Mouse (Mus musculus) forebrain, embryonic 14.5 days (tissue): Measurements from ENCODE around the gene Ambra1. TPM values are rescaled to one million over a fixed set of nuclear protein-coding genes. Genes with fewer than 3 reads are reported as not detected.
A peak's percentile ranks its signal among the peaks of the same experiment; 100 is the strongest.

Experiments used
- ATAC-seq: fragments of 200-750 bp; cut with Nextera tagmentation; 2 replicates; pipeline ENCODE4 v1.8.0; 2017; ENCODE audit warnings: mild to moderate bottlenecking, moderate library complexity
- DNase-seq: peaks from one replicate; pipeline ENCODE4 v3.0.0-alpha.2; 2015; ENCODE audit warnings: low spot score
- H3K27ac ChIP-seq: fragments of 300-500 bp; sonication (generic); 2 replicates; pipeline ENCODE4 v1.5.1; 2014; ENCODE audit warnings: low read depth, mild to moderate bottlenecking, control low read depth, low read length, moderate library complexity
- H3K27me3 ChIP-seq: fragments of 300-500 bp; sonication (generic); replicated peaks from 2 replicates; pipeline ENCODE4 v1.6.1; 2014; ENCODE audit warnings: low read length, control low read depth, mixed read lengths; ENCODE audit not compliant: control insufficient read depth, insufficient read depth
- H3K36me3 ChIP-seq: fragments of 300-500 bp; sonication (generic); 2 replicates; pipeline ENCODE4 v1.6.1; 2014; ENCODE audit warnings: low read length, control low read depth; ENCODE audit not compliant: control insufficient read depth, insufficient read depth
- H3K4me1 ChIP-seq: fragments of 300-500 bp; sonication (generic); 2 replicates; pipeline ENCODE4 v1.6.1; 2014; ENCODE audit warnings: antibody characterized with exemption, low read length, control low read depth; ENCODE audit not compliant: control insufficient read depth, insufficient read depth
- H3K4me2 ChIP-seq: fragments of 300-500 bp; sonication (generic); 2 replicates; pipeline ENCODE4 v1.6.1; 2014; ENCODE audit warnings: mild to moderate bottlenecking, control low read depth, low read length
- H3K4me3 ChIP-seq: fragments of 300-500 bp; sonication (generic); 2 replicates; pipeline ENCODE4 v1.5.1; 2014; ENCODE audit warnings: low read depth, low read length, control low read depth
- H3K9ac ChIP-seq: fragments of 300-500 bp; sonication (generic); 2 replicates; pipeline ENCODE4 v1.6.1; 2014; ENCODE audit warnings: mild to moderate bottlenecking, low read length, control low read depth, moderate library complexity
- H3K9me3 ChIP-seq: fragments of 300-500 bp; sonication (generic); replicated peaks from 2 replicates; pipeline ENCODE4 v1.6.1; 2016; ENCODE audit warnings: low read length, control low read depth, mixed read lengths; ENCODE audit not compliant: control insufficient read depth
- WGBS: fragments of 180-500 bp; shearing (Covaris S2); extraction: QIAGEN DNeasy Blood & Tissue Kit; methylation state at CpG from one replicate; pipeline ENCODE4 v1.1.7; 2014; 5-methylcytosine and 5-hydroxymethylcytosine counted together
- polyA plus RNA-seq: library from polyadenylated mRNA; unstranded; fragments of >200 nt; fragmentation: Nextera tagmentation; extraction: Ambion mirVana; gene quantifications from 2 replicates; pipeline ENCODE4 v1.2.1, GENCODE M21; 2014

The Ambra1 gene
- polyA plus RNA-seq, 1 experiment from 2014 or later, result 14.8 TPM

DNA sequence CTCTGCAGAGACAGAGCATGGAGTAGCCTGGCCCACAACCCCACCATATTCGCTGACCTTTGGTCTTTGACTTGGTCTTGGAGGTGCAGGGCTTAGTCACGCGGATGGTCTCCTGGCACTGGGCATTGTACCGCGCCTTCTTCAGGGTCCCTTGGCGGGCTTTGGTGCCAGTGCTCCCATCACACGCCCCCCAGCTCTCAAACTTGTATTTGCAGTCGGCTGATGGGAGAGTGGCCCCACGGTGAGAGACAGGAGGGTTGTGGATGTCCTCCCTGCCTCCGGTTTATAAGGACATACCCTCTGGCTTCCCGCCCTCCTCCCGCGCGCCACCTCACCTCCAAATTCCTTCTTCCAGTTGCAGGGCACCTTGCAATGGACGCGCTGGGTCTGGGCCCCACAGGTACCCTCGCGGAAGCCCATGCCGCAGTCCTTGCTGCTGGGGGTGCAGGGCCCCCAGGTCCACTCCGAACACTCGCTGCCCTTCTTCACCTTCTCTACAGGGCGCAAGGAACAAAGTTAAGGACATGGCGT lies 200.9 kb downstream of the Ambra1 start:
- Histone ChIP-seq H3K27ac (peak overlapping the region; percentile 90), H3K4me3 (peak overlapping the region; percentile 42), H3K4me2 (peak overlapping the region; percentile 81), H3K9me3 (no peaks in the 10 kb centered on the region), H3K27me3 (no peaks in the 10 kb centered on the region), H3K36me3 (peaks cover 8% of the 10 kb centered on the region; the same call in 1 of the 2 replicates), H3K9ac (peak overlapping the region; percentile 93), H3K4me1 (peaks cover 14% of the 10 kb centered on the region)
- under 1% methylated on average over 23 of the region's 23 CpGs for WGBS
- ATAC-seq, result peak; percentile 3; the same call in 1 of the 2 replicates
- no peak for DNase-seq

DNA sequence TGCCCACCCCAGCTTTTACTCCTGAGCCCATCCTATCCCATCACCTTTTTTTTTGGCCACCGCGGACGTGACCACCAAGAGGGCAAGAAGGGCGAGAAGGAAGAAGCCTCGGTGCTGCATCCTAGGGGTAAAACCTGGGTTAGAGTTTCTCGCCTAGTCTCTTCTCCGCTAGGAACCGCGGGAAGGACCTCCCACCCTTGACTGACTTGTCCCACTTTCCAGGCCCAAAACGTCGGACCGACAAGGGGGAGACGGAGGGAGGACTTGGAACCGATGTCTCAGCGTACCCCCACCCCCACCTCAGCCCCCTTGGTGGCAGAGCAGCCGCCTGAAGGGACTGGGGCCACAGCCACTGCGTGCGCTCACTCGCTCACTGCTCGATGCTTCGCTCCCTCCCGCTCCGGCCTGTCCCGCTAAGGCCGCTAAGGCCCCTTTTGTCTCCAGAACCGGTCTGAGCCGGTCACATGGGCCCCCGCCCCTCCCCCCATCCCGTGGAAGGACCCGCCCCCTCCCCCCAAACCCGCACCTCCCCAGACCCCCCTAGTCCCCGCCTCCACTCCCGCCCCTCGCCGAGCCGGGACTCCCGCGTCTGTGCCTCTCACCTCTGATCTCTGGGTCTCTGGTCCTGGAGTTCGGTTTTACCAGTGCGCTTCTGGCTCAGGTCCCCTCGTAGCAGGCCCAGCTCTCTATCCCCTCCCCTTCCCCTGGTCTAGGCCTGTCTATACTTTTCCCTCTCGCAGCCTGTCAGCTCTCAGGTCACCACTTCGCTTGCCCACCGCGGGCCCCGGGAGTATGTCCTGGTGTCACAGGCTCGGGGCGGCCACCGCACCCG lies 201.6 kb downstream of the Ambra1 start:
- Histone ChIP-seq H3K27me3 (no peaks in the 10 kb centered on the region), H3K36me3 (peaks cover 15% of the 10 kb centered on the region), H3K9ac (peak overlapping the region; percentile 93), H3K9me3 (no peaks in the 10 kb centered on the region), H3K4me1 (peaks cover 14% of the 10 kb centered on the region), H3K4me3 (peak overlapping the region; percentile 42), H3K27ac (peak overlapping the region; percentile 90), H3K4me2 (peak overlapping the region; percentile 81)
- ATAC-seq (peak; percentile 75), DNase-seq (peak; percentile 86)
- under 1% methylated on average over 49 of the region's 50 CpGs for WGBS

DNA sequence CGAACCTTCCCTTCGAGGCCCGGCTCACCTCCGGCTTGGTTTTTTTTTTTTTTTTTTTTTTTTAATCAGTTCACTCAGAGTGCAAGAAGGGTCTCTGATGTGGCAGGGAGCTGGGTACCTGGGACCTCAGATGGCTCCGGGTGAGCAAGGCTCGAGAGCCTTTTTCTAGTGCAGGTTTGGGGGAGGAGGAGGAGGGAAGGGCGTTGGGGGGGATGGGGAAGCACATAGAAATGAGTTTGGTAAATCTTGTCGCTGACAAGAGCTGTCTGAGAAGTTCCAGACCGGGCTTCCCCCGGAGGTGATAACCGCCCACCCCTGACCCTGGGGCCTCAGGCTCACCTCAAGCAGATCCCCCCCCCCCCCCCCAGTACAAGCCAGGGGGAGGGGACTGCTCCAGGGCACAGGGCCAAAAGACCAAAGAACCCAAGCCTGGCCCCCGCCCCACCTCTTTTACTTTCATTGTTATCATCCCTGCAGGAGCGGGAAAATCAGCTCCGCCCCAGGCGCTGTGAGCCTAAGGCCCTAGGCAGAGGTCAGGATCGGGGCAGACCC lies 202.3 kb downstream of the Ambra1 start, which contains the start of gene Mdk:
TSS of gene Mdk (minus strand) at position 138 of the 552 bp plus-strand sequence.
- ATAC-seq (peak; percentile 3; the same call in 1 of the 2 replicates), DNase-seq (no peak)
- peaks cover 22% of the 10 kb centered on the region for H3K36me3 ChIP-seq
- H3K9ac ChIP-seq, result peak within 1 kb of the TSS; percentile 93
- no peaks in the 10 kb centered on the region for H3K27me3 ChIP-seq
- 2% methylated on average over 16 of the region's 16 CpGs for WGBS
- H3K4me2 ChIP-seq, result peak within 1 kb of the TSS; percentile 81
- peak within 1 kb of the TSS; percentile 90 for H3K27ac ChIP-seq
- H3K4me3 ChIP-seq, result peak within 1 kb of the TSS; percentile 42
- no peaks in the 10 kb centered on the region for H3K9me3 ChIP-seq
- H3K4me1 ChIP-seq, result peaks cover 14% of the 10 kb centered on the region

DNA sequence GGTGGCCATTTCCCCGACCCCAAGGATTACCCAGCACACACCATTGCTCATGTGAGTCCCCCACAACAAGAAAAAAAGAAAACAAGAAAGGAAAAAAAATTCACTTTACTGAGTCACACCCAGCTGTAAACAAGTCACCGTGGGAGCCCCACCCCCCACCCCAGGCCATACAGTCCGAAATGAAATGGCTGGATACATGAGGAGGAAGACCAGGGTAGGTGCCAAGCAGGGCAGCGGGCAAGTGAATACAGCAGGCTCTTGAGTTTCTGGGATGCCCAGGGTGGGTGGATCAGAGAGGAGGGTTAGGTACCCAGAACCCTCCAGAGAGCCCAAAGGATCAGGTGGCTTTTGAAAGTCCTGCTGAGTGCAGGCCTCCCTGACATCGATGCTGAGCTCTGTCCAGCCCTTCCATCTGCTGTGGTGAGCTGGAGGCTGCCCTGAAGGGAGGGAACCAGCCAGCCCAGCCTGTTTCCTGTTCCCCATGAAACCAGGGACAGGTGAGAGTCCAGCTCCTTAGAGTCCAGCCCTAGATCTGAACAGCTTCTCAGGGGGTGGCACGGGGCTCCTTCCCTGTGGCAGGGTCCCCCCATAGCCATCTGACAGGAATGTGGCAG lies 202.9 kb downstream of the Ambra1 start:
- peaks cover 28% of the 10 kb centered on the region for H3K36me3 ChIP-seq
- H3K4me3 ChIP-seq, result no peak overlapping the region
- ATAC-seq (no peak), DNase-seq (no peak)
- no peaks in the 10 kb centered on the region for H3K27me3 ChIP-seq
- peaks cover 14% of the 10 kb centered on the region for H3K4me1 ChIP-seq
- no peak overlapping the region; the same call in 1 of the 2 replicates for H3K9ac ChIP-seq
- H3K9me3 ChIP-seq, result no peaks in the 10 kb centered on the region
- H3K4me2 ChIP-seq, result peak overlapping the region; percentile 81
- WGBS, result 14% methylated on average over 6 of the region's 6 CpGs
- peak overlapping the region; percentile 90; the same call in 1 of the 2 replicates for H3K27ac ChIP-seq

DNA sequence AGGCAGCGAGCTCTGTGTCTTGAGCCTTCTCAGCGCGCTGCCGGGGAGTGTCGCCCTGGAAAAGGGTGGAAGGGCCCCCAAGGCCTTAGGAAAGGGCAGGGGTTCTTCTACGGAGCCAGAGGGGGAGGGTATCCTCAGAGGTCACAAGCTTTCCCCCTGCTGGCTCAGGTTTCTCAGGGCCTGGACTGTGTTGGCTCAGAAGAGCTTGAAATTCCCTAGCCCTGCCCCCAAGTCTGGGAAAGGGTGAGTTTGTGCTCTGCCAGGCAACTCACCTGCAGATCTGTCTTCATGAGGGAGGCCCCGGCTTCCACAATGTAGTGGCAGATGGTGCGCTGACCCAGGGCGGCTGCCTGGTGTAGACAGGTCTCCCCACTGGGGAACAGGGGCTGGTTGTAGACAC lies 203.5 kb downstream of the Ambra1 start:
- DNase-seq, result no peak
- no peaks in the 10 kb centered on the region for H3K27me3 ChIP-seq
- WGBS, result 29% methylated on average over 9 of the region's 9 CpGs

DNA sequence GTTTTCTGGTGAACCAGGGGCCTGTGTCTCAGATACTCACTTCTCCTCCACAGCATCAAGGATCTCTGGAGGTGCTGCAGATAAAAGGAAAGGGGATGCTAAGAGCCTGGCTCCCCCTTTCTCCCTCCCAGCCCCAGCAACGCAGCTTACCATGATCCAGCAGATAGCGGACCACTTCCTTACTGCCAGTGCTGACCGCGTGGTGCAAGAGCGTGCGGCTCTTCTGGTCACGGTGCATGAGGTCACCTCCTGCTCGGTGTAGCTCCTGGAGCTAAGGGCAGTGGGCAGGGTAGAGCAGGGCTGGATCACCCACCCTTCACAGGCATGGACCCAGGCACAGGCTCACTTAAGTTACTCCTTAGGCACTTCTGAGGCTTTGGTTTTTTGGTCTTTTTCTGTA lies 204.1 kb downstream of the Ambra1 start:
- 72% methylated on average over 8 of the region's 8 CpGs for WGBS
- H3K9me3 ChIP-seq, result no peaks in the 10 kb centered on the region
- H3K4me2 ChIP-seq, result no peak overlapping the region
- H3K4me1 ChIP-seq, result peaks cover 14% of the 10 kb centered on the region
- ATAC-seq (no peak), DNase-seq (no peak)
- no peak overlapping the region for H3K9ac ChIP-seq
- no peak overlapping the region for H3K27ac ChIP-seq
- no peak overlapping the region for H3K4me3 ChIP-seq
- no peaks in the 10 kb centered on the region for H3K27me3 ChIP-seq
- peaks cover 40% of the 10 kb centered on the region for H3K36me3 ChIP-seq

More for the DNA sequence above, 203.5 kb downstream of the Ambra1 start:
- H3K36me3 ChIP-seq, result peaks cover 34% of the 10 kb centered on the region
- H3K4me1 ChIP-seq, result peaks cover 14% of the 10 kb centered on the region
- H3K27ac ChIP-seq, result no peak overlapping the region
- no peaks in the 10 kb centered on the region for H3K9me3 ChIP-seq
- no peak overlapping the region for H3K9ac ChIP-seq
- H3K4me3 ChIP-seq, result no peak overlapping the region
- no peak overlapping the region for H3K4me2 ChIP-seq
- no peak for ATAC-seq

DNA sequence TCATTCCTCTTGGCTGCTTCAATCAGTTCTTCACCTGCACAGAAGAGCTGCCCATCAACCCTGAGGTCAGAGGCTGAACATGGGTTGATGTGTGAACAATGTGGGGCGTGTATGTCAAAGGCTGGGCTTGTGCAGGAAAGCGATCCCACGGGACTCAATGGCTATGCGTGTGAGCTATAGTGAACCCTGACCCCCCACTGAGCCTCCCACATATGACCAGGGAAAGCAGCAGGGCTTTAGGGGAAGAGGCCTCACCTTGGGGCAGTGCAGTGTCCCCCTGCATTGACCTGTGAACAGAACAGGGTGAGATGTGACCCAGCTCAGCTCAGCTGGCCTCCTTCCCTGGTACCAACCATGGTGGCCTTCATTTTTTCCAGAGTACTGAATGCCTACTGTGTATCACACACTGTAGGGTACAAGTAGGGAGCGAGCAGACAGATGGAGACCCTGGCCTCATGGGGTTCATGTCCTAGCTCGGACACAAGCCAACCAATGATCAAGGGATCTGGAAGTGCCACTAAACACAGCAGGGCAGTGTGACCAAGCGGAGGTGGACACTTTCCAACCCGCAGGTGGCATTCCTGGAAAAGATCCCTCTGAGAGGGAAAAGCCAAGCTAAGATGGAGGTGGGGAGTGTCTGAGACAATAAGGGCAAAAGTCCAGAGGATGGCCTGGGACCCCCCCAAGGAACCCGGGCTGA lies 205.0 kb downstream of the Ambra1 start:
- peaks cover 48% of the 10 kb centered on the region for H3K36me3 ChIP-seq
- H3K4me3 ChIP-seq, result no peak overlapping the region
- H3K4me1 ChIP-seq, result peaks cover 14% of the 10 kb centered on the region
- H3K27ac ChIP-seq, result no peak overlapping the region
- no peak for ATAC-seq
- no peak for DNase-seq
- H3K4me2 ChIP-seq, result no peak overlapping the region
- 86% methylated on average over 9 of the region's 9 CpGs for WGBS
- no peaks in the 10 kb centered on the region for H3K27me3 ChIP-seq
- no peaks in the 10 kb centered on the region for H3K9me3 ChIP-seq
- no peak overlapping the region for H3K9ac ChIP-seq

DNA sequence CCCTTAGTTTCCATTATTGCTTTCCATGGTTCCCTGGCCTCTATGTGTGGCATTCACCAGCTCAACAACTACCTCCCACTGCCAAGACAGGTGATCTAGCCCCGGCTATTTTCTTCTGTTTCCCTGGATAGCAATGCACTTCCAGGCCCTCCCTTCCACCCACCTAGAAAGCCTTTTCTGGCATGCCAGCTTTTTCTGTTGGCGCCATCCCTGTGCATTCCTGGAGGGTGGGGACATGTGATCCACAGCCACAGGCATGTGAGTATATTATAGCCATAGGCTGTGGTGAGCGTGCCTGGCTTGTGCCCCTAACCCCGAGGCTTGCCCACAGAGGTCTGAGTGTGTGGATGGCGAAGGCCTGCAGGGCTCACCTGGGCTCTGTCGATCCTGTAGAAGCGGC lies 206.2 kb downstream of the Ambra1 start:
- H3K4me1 ChIP-seq, result peaks cover 9% of the 10 kb centered on the region
- H3K27me3 ChIP-seq, result no peaks in the 10 kb centered on the region
- no peaks in the 10 kb centered on the region for H3K9me3 ChIP-seq
- 91% methylated on average over 7 of the region's 7 CpGs for WGBS
- peaks cover 48% of the 10 kb centered on the region for H3K36me3 ChIP-seq
- H3K9ac ChIP-seq, result no peak overlapping the region
- H3K27ac ChIP-seq, result no peak overlapping the region
- no peak overlapping the region for H3K4me2 ChIP-seq
- no peak for DNase-seq
- no peak for ATAC-seq
- H3K4me3 ChIP-seq, result no peak overlapping the region
